Mouse (Mus musculus) ES-E14 (cell line): ENCODE data around the gene Zfp956. TPM values are rescaled to one million over a fixed set of nuclear protein-coding genes. Genes with fewer than 3 reads are reported as not detected.

Source experiments
- DNase-seq: peaks from one replicate; pipeline ENCODE4 v3.0.0-alpha.2; 2013; ENCODE audit warnings: low read depth, low spot score
- H3K27ac ChIP-seq: 2 replicates; pipeline ENCODE4 v1.5.1; 2012; ENCODE audit warnings: low read depth, mild to moderate bottlenecking, low read length, moderate library complexity, mixed read lengths; ENCODE audit not compliant: poor library complexity, insufficient read depth, severe bottlenecking
- H3K36me3 ChIP-seq: 2 replicates; pipeline ENCODE4 v1.6.1; 2012; ENCODE audit warnings: mild to moderate bottlenecking, low read length, moderate library complexity, mixed read lengths; ENCODE audit not compliant: control insufficient read depth, poor library complexity, insufficient read depth, severe bottlenecking
- H3K4me1 ChIP-seq, 2 experiments: fragments of 150-350 bp in 1 of 2; sonication (generic) in 1 of 2; 2 replicates each; pipeline ENCODE4 v1.6.1; 2012; ENCODE audit warnings: low read length in 2 of 2, mild to moderate bottlenecking in 1 of 2, mixed read lengths in 1 of 2; ENCODE audit not compliant: control insufficient read depth in 2 of 2, insufficient read depth in 2 of 2, poor library complexity in 1 of 2
- H3K4me3 ChIP-seq, 2 experiments: fragments of 150-350 bp in 1 of 2; sonication (generic) in 1 of 2; 2 replicates each; pipeline ENCODE4 v1.5.1; 2012; ENCODE audit warnings: low read length in 2 of 2, low read depth in 1 of 2, mild to moderate bottlenecking in 1 of 2, mixed read lengths in 1 of 2; ENCODE audit not compliant: insufficient read depth in 1 of 2, poor library complexity in 1 of 2, severe bottlenecking in 1 of 2
- H3K9ac ChIP-seq: 2 replicates; pipeline ENCODE4 v1.6.1; 2012; ENCODE audit warnings: low read depth, mild to moderate bottlenecking, low read length, mixed read lengths; ENCODE audit not compliant: poor library complexity, insufficient read depth, severe bottlenecking
- H3K9me3 ChIP-seq: fragments of 150-350 bp; sonication (generic); 2 replicates; pipeline ENCODE4 v1.6.1; 2012; ENCODE audit warnings: low read depth, mild to moderate bottlenecking, low read length; ENCODE audit not compliant: control insufficient read depth, insufficient read depth
- CHD2 ChIP-seq: IDR thresholded peaks from 2 replicates; pipeline ENCODE4 v1.6.1; 2014; ENCODE audit warnings: mild to moderate bottlenecking, low read depth, low read length, inconsistent platforms
- HCFC1 ChIP-seq: IDR thresholded peaks from 2 replicates; pipeline ENCODE4 v1.6.1; 2012; ENCODE audit warnings: low read length, inconsistent platforms, borderline replicate concordance; ENCODE audit not compliant: insufficient read depth
- MAFK ChIP-seq: IDR thresholded peaks from 2 replicates; pipeline ENCODE4 v1.6.1; 2014; ENCODE audit warnings: mild to moderate bottlenecking, low read depth, low read length, inconsistent platforms; ENCODE audit not compliant: insufficient read depth
- ZC3H11A ChIP-seq: IDR thresholded peaks from 2 replicates; pipeline ENCODE4 v1.6.1; 2012; ENCODE audit warnings: low read depth, mild to moderate bottlenecking, inconsistent platforms, low read length, borderline replicate concordance
- ZNF384 ChIP-seq: IDR thresholded peaks from 2 replicates; pipeline ENCODE4 v1.6.1; 2012; ENCODE audit warnings: low read depth, low read length, inconsistent platforms
- in situ Hi-C, 2 experiments: fragments of 600-800 bp; cut with MboI; formaldehyde crosslinking; loops; one replicate each; pipeline ENCODE4 v1.15.1; 2025; ENCODE audit warnings: low sequenced_read_pairs in 2 of 2, inconsistent platforms in 1 of 2; ENCODE audit not compliant: unreplicated experiment in 2 of 2
- total RNA-seq: library from RNA; depleted of rRNA; stranded (reverse); fragments of 300-350 nt; gene quantifications from 2 replicates; pipeline ENCODE4 v1.2.3, GENCODE M21; 2012; rRNA removed

Gene Zfp956
- total RNA-seq, 1 experiment: 8.6 TPM

GRCm38 (mm10) chr6:47978897-47979368, 25.7 kb downstream of the Zfp956 start:
- DNase-seq: peak; percentile 77
- Histone ChIP-seq H3K36me3 (no peaks in the 10 kb centered on the region), H3K9ac (no peak overlapping the region), H3K9me3 (no peaks in the 10 kb centered on the region), H3K27ac (no peak overlapping the region), H3K4me1 (peaks cover 0 to 2% of the 10 kb centered on the region in 2 experiments; a peak in 1 of 4 replicates), H3K4me3 (no peak overlapping the region)
- in situ Hi-C loops: no loop called here
- TF ChIP-seq HCFC1: no peak
- no peak for TF ChIP-seq ZC3H11A
- TF ChIP-seq CHD2: no peak
- TF ChIP-seq MAFK: peak; percentile 88

GRCm38 (mm10) chr6:47983936-47984335, 30.7 kb downstream of the Zfp956 start:
- H3K9me3 ChIP-seq: no peaks in the 10 kb centered on the region
- TF ChIP-seq MAFK (no peak), ZNF384 (no peak), ZC3H11A (no peak), HCFC1 (no peak), CHD2 (no peak)
- DNase-seq: peak; percentile 25
- H3K4me3 ChIP-seq: no peak overlapping the region
- no peak overlapping the region for H3K9ac ChIP-seq
- H3K4me1 ChIP-seq: peaks cover 4 to 7% of the 10 kb centered on the region in 2 experiments; a peak in 2 of 4 replicates
- no peaks in the 10 kb centered on the region for H3K36me3 ChIP-seq
- no peak overlapping the region for H3K27ac ChIP-seq
- in situ Hi-C loops: no loop called here

DNA sequence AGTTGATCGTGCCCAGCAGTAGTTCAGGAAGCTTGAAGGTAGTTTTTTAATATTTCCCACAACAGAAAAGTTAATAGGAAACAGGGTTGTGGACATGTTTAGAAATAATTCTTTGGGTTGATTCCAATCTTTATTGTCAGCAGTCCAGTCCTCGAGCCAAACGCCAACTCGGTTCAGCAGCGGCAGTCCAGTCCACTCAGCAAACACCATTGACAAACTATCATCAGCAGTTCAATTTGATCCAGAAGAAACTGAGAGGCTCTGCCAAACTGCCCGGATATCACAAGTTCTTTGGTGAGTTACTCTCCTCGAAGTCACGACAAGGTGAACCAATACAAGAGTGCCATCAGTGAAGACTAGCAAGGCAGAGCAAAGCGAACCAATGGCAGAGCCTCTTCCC, 42.5 kb downstream of the Zfp956 start:
- no peak for TF ChIP-seq HCFC1
- TF ChIP-seq CHD2: no peak
- TF ChIP-seq MAFK: no peak
- no peak for TF ChIP-seq ZC3H11A
- no peak for TF ChIP-seq ZNF384

GRCm38 (mm10) chr6:48010727-48011126, 57.5 kb downstream of the Zfp956 start:
- in situ Hi-C loops: no loop called here
- H3K4me3 ChIP-seq: no peak overlapping the region
- peaks cover 0 to 2% of the 10 kb centered on the region in 2 experiments; a peak in 1 of 4 replicates for H3K4me1 ChIP-seq
- DNase-seq: no peak
- no peaks in the 10 kb centered on the region for H3K9me3 ChIP-seq
- no peak overlapping the region for H3K27ac ChIP-seq
- TF ChIP-seq ZNF384 (no peak), ZC3H11A (no peak), MAFK (no peak), HCFC1 (no peak), CHD2 (no peak)
- H3K36me3 ChIP-seq: no peaks in the 10 kb centered on the region
- no peak overlapping the region for H3K9ac ChIP-seq

More for the DNA sequence above, 42.5 kb downstream of the Zfp956 start:
- no peak for DNase-seq
- Histone ChIP-seq H3K9me3 (no peaks in the 10 kb centered on the region), H3K27ac (no peak overlapping the region), H3K36me3 (no peaks in the 10 kb centered on the region), H3K9ac (no peak overlapping the region), H3K4me1 (no peaks in the 10 kb centered on the region), H3K4me3 (no peak overlapping the region)
- in situ Hi-C loops: no loop called here

Other genes starting within 250 kb of the Zfp956 start
- 429 and 516 TPM in 2 replicates for gene Pdia4, start 140.0 kb upstream of the Zfp956 start, total RNA-seq
- gene Zfp786, start 122.5 kb upstream of the Zfp956 start, total RNA-seq: 2.0 and 2.2 TPM in 2 replicates
- 3.8 and 4.3 TPM in 2 replicates for gene Zfp398, start 117.7 kb upstream of the Zfp956 start, total RNA-seq
- gene Zfp282, start 76.2 kb upstream of the Zfp956 start, total RNA-seq: 4.9 and 6.3 TPM in 2 replicates
- 9.2 and 10.1 TPM in 2 replicates for gene Zfp212, start 32.9 kb upstream of the Zfp956 start, total RNA-seq
- 13.9 and 18.2 TPM in 2 replicates for gene Zfp777, start 95.5 kb downstream of the Zfp956 start, total RNA-seq
- 14.1 and 14.8 TPM in 2 replicates for gene Zfp746, start 133.2 kb downstream of the Zfp956 start, total RNA-seq